Mouse (Mus musculus) stomach, postnatal 0 days (tissue): ENCODE measurements at regions not wholly inside any gene's neighbourhood (a gene's known extent, or its start where the extent isn't known, plus 50 kb on each side); places are given as distances from the start of the nearest gene placed in this dataset.

Source experiments
- ATAC-seq: fragments of 200-750 bp; cut with Nextera tagmentation; 2 replicates; pipeline ENCODE4 v1.8.0; 2017; ENCODE audit not compliant: low FRiP score, low TSS enrichment
- DNase-seq: peaks from one replicate; pipeline ENCODE4 v3.0.0-alpha.2; 2016; ENCODE audit warnings: low spot score
- H3K27ac ChIP-seq: fragments of 300-500 bp; sonication (generic); replicated peaks from 2 replicates; pipeline ENCODE4 v1.5.1; 2014; ENCODE audit warnings: mild to moderate bottlenecking, control low read depth
- H3K27me3 ChIP-seq: fragments of 300-500 bp; sonication (generic); 2 replicates; pipeline ENCODE4 v1.6.1; 2014; ENCODE audit warnings: low read length; ENCODE audit not compliant: control insufficient read depth, insufficient read depth
- H3K36me3 ChIP-seq: fragments of 300-500 bp; sonication (generic); 2 replicates; pipeline ENCODE4 v1.6.1; 2014; ENCODE audit warnings: low read length, mixed read lengths; ENCODE audit not compliant: control insufficient read depth, insufficient read depth
- H3K4me1 ChIP-seq: fragments of 300-500 bp; sonication (generic); replicated peaks from 2 replicates; pipeline ENCODE4 v1.6.1; 2014; ENCODE audit warnings: antibody characterized with exemption; ENCODE audit not compliant: control insufficient read depth, insufficient read depth
- H3K4me2 ChIP-seq: fragments of 300-500 bp; sonication (generic); replicated peaks from 2 replicates; pipeline ENCODE4 v1.6.1; 2014; ENCODE audit warnings: low read depth, mild to moderate bottlenecking, control low read depth, moderate library complexity
- H3K4me3 ChIP-seq: fragments of 300-500 bp; sonication (generic); 2 replicates; pipeline ENCODE4 v1.5.1; 2014; ENCODE audit warnings: low read depth, low read length, control low read depth
- H3K9ac ChIP-seq: fragments of 300-500 bp; sonication (generic); 2 replicates; pipeline ENCODE4 v1.6.1; 2014; ENCODE audit warnings: mild to moderate bottlenecking, low read length, control low read depth, mixed read lengths
- H3K9me3 ChIP-seq: fragments of 300-500 bp; sonication (generic); 2 replicates; pipeline ENCODE4 v1.6.1; 2016; ENCODE audit warnings: low read length; ENCODE audit not compliant: control insufficient read depth
- CTCF ChIP-seq: IDR thresholded peaks from 2 replicates; pipeline ENCODE4 v1.5.1; 2016; ENCODE audit warnings: antibody characterized with exemption, low read depth, mild to moderate bottlenecking, moderate library complexity
- EP300 ChIP-seq: optimal IDR thresholded peaks from 2 replicates; pipeline ENCODE3; 2016; ENCODE audit warnings: antibody characterized with exemption
- WGBS: fragments of 180-500 bp; shearing (Covaris S2); extraction: QIAGEN DNeasy Blood & Tissue Kit; methylation state at CpG from one replicate; pipeline ENCODE4 v1.1.7; 2014; 5-methylcytosine and 5-hydroxymethylcytosine counted together

- no peak overlapping the region for H3K9ac ChIP-seq
- WGBS = 78% methylated on average over 7 of the region's 7 CpGs
Observed at GRCm38 (mm10) chr13:97493836-97494235, 252.9 kb downstream of the Enc1 start.

GRCm38 (mm10) chr13:97492958-97493735 lies 252.2 kb downstream of the Enc1 start:
- H3K36me3 ChIP-seq = no peaks in the 10 kb centered on the region
- no peaks in the 10 kb centered on the region for H3K27me3 ChIP-seq
- DNase-seq (no peak), ATAC-seq (no peak)
- H3K4me3 ChIP-seq = no peak overlapping the region
- H3K9ac ChIP-seq = no peak overlapping the region
- WGBS = 63% methylated on average over 18 of the region's 20 CpGs
- no peaks in the 10 kb centered on the region for H3K4me1 ChIP-seq
- no peak overlapping the region for H3K27ac ChIP-seq
- H3K4me2 ChIP-seq = no peak overlapping the region
- no peaks in the 10 kb centered on the region for H3K9me3 ChIP-seq
- TF ChIP-seq CTCF (no peak), EP300 (no peak)

More at GRCm38 (mm10) chr13:97493836-97494235, 252.9 kb downstream of the Enc1 start:
- Histone ChIP-seq H3K36me3 (no peaks in the 10 kb centered on the region), H3K9me3 (no peaks in the 10 kb centered on the region), H3K4me2 (no peak overlapping the region), H3K27ac (no peak overlapping the region), H3K4me3 (no peak overlapping the region), H3K4me1 (no peaks in the 10 kb centered on the region), H3K27me3 (no peaks in the 10 kb centered on the region)
- no peak for TF ChIP-seq CTCF
- TF ChIP-seq EP300 = no peak
- DNase-seq (no peak), ATAC-seq (no peak)

DNA sequence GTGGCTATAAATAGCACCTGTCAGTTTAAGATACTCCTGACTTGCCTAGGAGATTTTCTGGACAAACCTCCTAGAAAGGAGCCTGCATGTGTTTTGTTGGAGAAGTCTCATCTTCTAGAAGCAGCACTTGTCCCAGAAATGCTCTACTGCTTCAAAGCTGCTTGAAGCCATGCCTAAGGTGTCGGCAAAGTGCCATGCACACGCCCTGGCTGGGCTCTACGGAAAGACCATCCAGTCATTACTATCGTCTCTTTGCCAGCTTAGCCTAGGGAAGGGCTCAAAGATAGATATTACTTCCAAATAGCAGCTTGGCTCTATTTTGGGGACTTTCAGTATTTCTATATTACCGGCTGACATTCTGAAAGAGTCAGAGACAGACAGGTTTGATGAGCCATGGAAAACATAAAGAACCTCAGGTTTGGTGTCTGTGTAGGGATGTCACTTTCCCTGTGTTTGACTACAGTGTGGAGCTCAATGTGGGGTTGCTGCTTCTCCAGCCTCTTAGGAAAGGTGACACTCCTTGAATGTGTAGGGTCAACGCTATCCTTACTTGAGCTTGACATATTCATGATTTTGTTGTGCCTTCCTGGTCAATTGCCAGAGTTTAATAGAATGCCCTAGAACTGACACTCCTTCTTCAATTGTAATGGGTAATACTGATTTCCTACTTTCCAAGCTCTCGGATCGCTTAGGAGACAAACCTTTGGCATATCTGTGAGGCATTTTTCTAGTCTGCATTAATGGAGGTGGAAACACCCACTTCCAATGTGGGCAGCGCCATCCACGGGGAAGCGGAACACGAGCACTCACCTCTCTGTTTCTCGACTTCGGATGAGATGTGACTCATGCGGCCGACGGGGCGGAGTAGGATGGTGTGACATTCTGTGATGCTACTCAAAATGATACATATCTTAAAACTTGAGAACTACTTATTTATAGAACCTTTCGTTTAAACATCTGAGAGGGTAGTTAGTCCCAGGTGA lies 251.3 kb downstream of the Enc1 start:
- 91% methylated on average over 19 of the region's 19 CpGs for WGBS

DNA sequence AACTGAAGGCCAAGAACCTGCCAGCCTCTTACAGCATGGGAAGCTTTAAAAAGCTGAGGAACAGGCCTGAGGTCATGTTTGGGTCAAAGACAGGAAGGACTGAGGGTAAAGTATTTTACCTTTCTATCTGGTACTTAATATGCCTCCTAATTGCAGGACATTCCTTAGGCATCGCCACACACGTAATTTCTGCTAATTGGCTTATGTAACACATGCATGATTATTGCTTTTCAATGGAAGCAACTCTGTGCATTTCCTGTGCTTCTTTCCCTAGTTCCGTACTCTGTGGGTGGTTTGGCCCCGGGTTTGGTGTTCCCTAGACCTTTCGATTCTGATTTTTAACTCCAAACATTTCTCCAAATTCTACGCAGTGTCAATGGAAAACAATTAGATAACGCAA lies 249.2 kb downstream of the Enc1 start:
- 71% methylated on average over 7 of the region's 7 CpGs for WGBS
- ATAC-seq = no peak

More for the DNA sequence above, 251.3 kb downstream of the Enc1 start:
- H3K4me1 ChIP-seq = no peaks in the 10 kb centered on the region
- no peak for DNase-seq
- H3K27ac ChIP-seq = no peak overlapping the region
- no peaks in the 10 kb centered on the region for H3K36me3 ChIP-seq
- no peak for ATAC-seq
- no peak overlapping the region for H3K4me3 ChIP-seq
- TF ChIP-seq EP300 (no peak), CTCF (no peak)
- no peaks in the 10 kb centered on the region for H3K27me3 ChIP-seq
- no peak overlapping the region for H3K4me2 ChIP-seq
- no peaks in the 10 kb centered on the region for H3K9me3 ChIP-seq
- no peak overlapping the region for H3K9ac ChIP-seq

DNA sequence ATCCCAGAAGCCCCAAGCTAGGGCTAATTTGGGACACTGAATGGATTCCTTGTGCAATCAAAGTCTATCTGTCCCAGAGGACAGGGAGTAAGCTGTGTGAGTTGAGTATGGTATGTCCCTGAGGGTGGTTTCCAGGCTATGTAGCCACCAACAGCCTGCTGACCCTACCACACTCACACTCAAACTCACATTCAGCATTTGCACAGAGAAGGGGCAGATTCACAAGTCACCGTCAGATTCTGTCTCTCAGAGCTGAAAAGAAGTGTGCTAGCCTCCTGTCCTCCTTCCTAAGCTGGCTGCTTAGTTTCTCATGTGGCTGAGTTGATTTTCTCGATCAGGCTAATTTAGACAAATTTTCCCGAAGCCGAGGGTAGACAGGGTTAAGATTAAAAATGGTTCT lies 248.8 kb downstream of the Enc1 start:
- H3K4me3 ChIP-seq = no peak overlapping the region
- ATAC-seq (no peak), DNase-seq (no peak)
- no peak overlapping the region for H3K4me2 ChIP-seq
- WGBS = 72% methylated on average over 4 of the region's 4 CpGs
- TF ChIP-seq EP300 (no peak), CTCF (no peak)
- H3K9me3 ChIP-seq = no peaks in the 10 kb centered on the region
- no peaks in the 10 kb centered on the region for H3K27me3 ChIP-seq
- no peak overlapping the region for H3K27ac ChIP-seq
- no peaks in the 10 kb centered on the region for H3K4me1 ChIP-seq
- H3K36me3 ChIP-seq = no peaks in the 10 kb centered on the region
- H3K9ac ChIP-seq = no peak overlapping the region

More for the DNA sequence above, 249.2 kb downstream of the Enc1 start:
- Histone ChIP-seq H3K9ac (no peak overlapping the region), H3K27me3 (no peaks in the 10 kb centered on the region), H3K36me3 (no peaks in the 10 kb centered on the region), H3K4me1 (no peaks in the 10 kb centered on the region), H3K9me3 (no peaks in the 10 kb centered on the region), H3K4me2 (no peak overlapping the region), H3K27ac (no peak overlapping the region), H3K4me3 (no peak overlapping the region)
- no peak for DNase-seq
- no peak for TF ChIP-seq EP300
- TF ChIP-seq CTCF = no peak
